Mouse (Mus musculus) midbrain, postnatal 0 days (tissue): ENCODE measurements around the gene Caskin1. TPM values are rescaled to one million over a fixed set of nuclear protein-coding genes. Genes with fewer than 3 reads are reported as not detected.

Source experiments
- ATAC-seq: fragments of 200-750 bp; cut with Nextera tagmentation; 2 replicates; pipeline ENCODE4 v1.8.0; 2017; ENCODE audit warnings: moderate number of reproducible peaks, mild to moderate bottlenecking, moderate TSS enrichment, moderate library complexity; ENCODE audit not compliant: low FRiP score
- DNase-seq: peaks from one replicate; pipeline ENCODE4 v3.0.0-alpha.2; 2015; ENCODE audit warnings: low spot score
- H3K27ac ChIP-seq: fragments of 300-500 bp; sonication (generic); 2 replicates; pipeline ENCODE4 v1.5.1; 2014; ENCODE audit warnings: low read depth, mild to moderate bottlenecking, low read length, mixed read lengths
- H3K27me3 ChIP-seq: fragments of 300-500 bp; sonication (generic); 2 replicates; pipeline ENCODE4 v1.6.1; 2014; ENCODE audit warnings: low read length, control low read depth, mixed read lengths; ENCODE audit not compliant: insufficient read depth
- H3K36me3 ChIP-seq: fragments of 300-500 bp; sonication (generic); 2 replicates; pipeline ENCODE4 v1.6.1; 2014; ENCODE audit warnings: low read length, control low read depth, mixed read lengths; ENCODE audit not compliant: insufficient read depth
- H3K4me1 ChIP-seq: fragments of 300-500 bp; sonication (generic); 2 replicates; pipeline ENCODE4 v1.6.1; 2014; ENCODE audit warnings: mild to moderate bottlenecking, control low read depth, antibody characterized with exemption, low read length, mixed read lengths; ENCODE audit not compliant: insufficient read depth
- H3K4me2 ChIP-seq: fragments of 300-500 bp; sonication (generic); 2 replicates; pipeline ENCODE4 v1.6.1; 2014; ENCODE audit warnings: low read depth, mild to moderate bottlenecking, low read length, mixed read lengths; ENCODE audit not compliant: poor library complexity, severe bottlenecking
- H3K4me3 ChIP-seq: fragments of 300-500 bp; sonication (generic); 2 replicates; pipeline ENCODE4 v1.5.1; 2014; ENCODE audit warnings: low read depth, mild to moderate bottlenecking, low read length, moderate library complexity
- H3K9ac ChIP-seq: fragments of 300-500 bp; sonication (generic); replicated peaks from 2 replicates; pipeline ENCODE4 v1.6.1; 2014; ENCODE audit warnings: mild to moderate bottlenecking, low read length, moderate library complexity, mixed read lengths; ENCODE audit not compliant: poor library complexity, severe bottlenecking
- H3K9me3 ChIP-seq: fragments of 300-500 bp; sonication (generic); 2 replicates; pipeline ENCODE4 v1.6.1; 2016; ENCODE audit warnings: low read length, control low read depth
- CTCF ChIP-seq: IDR thresholded peaks from 2 replicates; pipeline ENCODE4 v1.5.1; 2016; ENCODE audit warnings: antibody characterized with exemption, mild to moderate bottlenecking
- WGBS: fragments of 180-500 bp; shearing (Covaris S2); extraction: QIAGEN DNeasy Blood & Tissue Kit; methylation state at CpG from one replicate; pipeline ENCODE4 v1.1.7; 2014; 5-methylcytosine and 5-hydroxymethylcytosine counted together
- polyA plus RNA-seq: library from polyadenylated mRNA; unstranded; fragments of >200 nt; fragmentation: Nextera tagmentation; extraction: Ambion mirVana; gene quantifications from 2 replicates; pipeline ENCODE4 v1.2.1, GENCODE M21; 2015
- total RNA-seq: library from RNA; depleted of rRNA; stranded (reverse); fragments of >200 nt; gene quantifications from 2 replicates; pipeline ENCODE4 v1.2.3, GENCODE M21; 2014; rRNA removed

Caskin1 gene
- total and polyA plus RNA-seq, 2 experiments from 2014 or later: 47.5 to 151 TPM

- no peak for TF ChIP-seq CTCF
- Histone ChIP-seq H3K36me3 (no peaks in the 10 kb centered on the region), H3K9ac (peak overlapping the region; percentile 97), H3K9me3 (no peaks in the 10 kb centered on the region), H3K4me3 (peak overlapping the region; percentile 97), H3K4me2 (peak overlapping the region; percentile 90), H3K27ac (peak overlapping the region; percentile 95), H3K4me1 (peaks cover 11% of the 10 kb centered on the region), H3K27me3 (no peaks in the 10 kb centered on the region)
- WGBS: 39% methylated on average over 3 of the region's 3 CpGs
- no peak for DNase-seq
- no peak for ATAC-seq
These were observed 62.6 kb downstream of the Caskin1 start for GRCm38 (mm10) chr17:24551050-24551444.

GRCm38 (mm10) chr17:24557091-24557490 is 68.7 kb downstream of the Caskin1 start:
- 93% methylated on average over 7 of the region's 7 CpGs for WGBS
- H3K9ac ChIP-seq: no peak overlapping the region
- no peaks in the 10 kb centered on the region for H3K36me3 ChIP-seq
- no peak overlapping the region for H3K4me3 ChIP-seq
- TF ChIP-seq CTCF: no peak
- H3K27me3 ChIP-seq: no peaks in the 10 kb centered on the region
- peaks cover 13% of the 10 kb centered on the region for H3K4me1 ChIP-seq
- ATAC-seq (no peak), DNase-seq (no peak)
- H3K9me3 ChIP-seq: no peaks in the 10 kb centered on the region
- no peak overlapping the region for H3K4me2 ChIP-seq
- no peak overlapping the region for H3K27ac ChIP-seq

Other genes starting within 250 kb of the Caskin1 start
- gene Ccnf, start 237.1 kb upstream of the Caskin1 start, total RNA-seq: 6.2 and 6.7 TPM in 2 replicates
- gene Ccnf, start 237.1 kb upstream of the Caskin1 start, polyA plus RNA-seq: 5.0 and 5.3 TPM in 2 replicates
- 0.99 and 1.8 TPM in 2 replicates for gene Abca17, start 137.5 kb upstream of the Caskin1 start, total RNA-seq
- gene Abca17, start 137.5 kb upstream of the Caskin1 start, polyA plus RNA-seq: 1.0 and 1.1 TPM in 2 replicates
- gene Abca3, start 136.7 kb upstream of the Caskin1 start, total RNA-seq: 91.3 and 95.9 TPM in 2 replicates
- 28.8 and 32.7 TPM in 2 replicates for gene Abca3, start 136.7 kb upstream of the Caskin1 start, polyA plus RNA-seq
- 248 and 260 TPM in 2 replicates for gene Rnps1, start 74.0 kb upstream of the Caskin1 start, total RNA-seq
- 347 and 350 TPM in 2 replicates for gene Rnps1, start 74.0 kb upstream of the Caskin1 start, polyA plus RNA-seq
- 20.6 and 26.6 TPM in 2 replicates for gene Eci1, start 62.0 kb upstream of the Caskin1 start, total RNA-seq
- gene Eci1, start 62.0 kb upstream of the Caskin1 start, polyA plus RNA-seq: 31.0 and 41.1 TPM in 2 replicates
- 5.0 and 5.6 TPM in 2 replicates for gene Dnase1l2, start 45.5 kb upstream of the Caskin1 start, total RNA-seq
- 0.94 and 1.1 TPM in 2 replicates for gene Dnase1l2, start 45.5 kb upstream of the Caskin1 start, polyA plus RNA-seq
- 35.1 and 38.0 TPM in 2 replicates for gene E4f1, start 18.3 kb upstream of the Caskin1 start, total RNA-seq
- 25.6 and 30.6 TPM in 2 replicates for gene E4f1, start 18.3 kb upstream of the Caskin1 start, polyA plus RNA-seq
- gene Pgp, start 18.2 kb upstream of the Caskin1 start, total RNA-seq: 49.6 and 50.1 TPM in 2 replicates
- 86.8 and 88.7 TPM in 2 replicates for gene Pgp, start 18.2 kb upstream of the Caskin1 start, polyA plus RNA-seq
- 0.57 TPM in 1 of 2 replicates, not detected in the other for gene Bricd5, start 14.7 kb upstream of the Caskin1 start, total RNA-seq
- 0.83 and 0.95 TPM in 2 replicates for gene Bricd5, start 14.7 kb upstream of the Caskin1 start, polyA plus RNA-seq
- gene Mlst8, start 9.5 kb upstream of the Caskin1 start, total RNA-seq: 51.8 and 60.8 TPM in 2 replicates
- gene Mlst8, start 9.5 kb upstream of the Caskin1 start, polyA plus RNA-seq: 28.4 and 29.5 TPM in 2 replicates
- gene Traf7, start 39.3 kb downstream of the Caskin1 start, total RNA-seq: 175 and 179 TPM in 2 replicates
- gene Traf7, start 39.3 kb downstream of the Caskin1 start, polyA plus RNA-seq: 71.4 and 73.6 TPM in 2 replicates
- 4.4 and 7.6 TPM in 2 replicates for gene Rab26, start 45.6 kb downstream of the Caskin1 start, total RNA-seq
- 15.5 and 17.7 TPM in 2 replicates for gene Rab26, start 45.6 kb downstream of the Caskin1 start, polyA plus RNA-seq
- gene Pkd1, start 61.2 kb downstream of the Caskin1 start, total RNA-seq: 73.6 and 84.3 TPM in 2 replicates
- gene Pkd1, start 61.2 kb downstream of the Caskin1 start, polyA plus RNA-seq: 13.6 and 14.5 TPM in 2 replicates
- 106 and 114 TPM in 2 replicates for gene Tsc2, start 144.0 kb downstream of the Caskin1 start, total RNA-seq
- 56.6 and 61.7 TPM in 2 replicates for gene Tsc2, start 144.0 kb downstream of the Caskin1 start, polyA plus RNA-seq
- 4.5 and 6.2 TPM in 2 replicates for gene Nthl1, start 144.1 kb downstream of the Caskin1 start, total RNA-seq
- 6.0 and 7.2 TPM in 2 replicates for gene Nthl1, start 144.1 kb downstream of the Caskin1 start, polyA plus RNA-seq
- 61.7 and 62.8 TPM in 2 replicates for gene Slc9a3r2, start 161.7 kb downstream of the Caskin1 start, total RNA-seq
- 52.1 and 52.7 TPM in 2 replicates for gene Slc9a3r2, start 161.7 kb downstream of the Caskin1 start, polyA plus RNA-seq
- gene Npw, start 169.9 kb downstream of the Caskin1 start, total RNA-seq: not detected in 2 replicates
- gene Npw, start 169.9 kb downstream of the Caskin1 start, polyA plus RNA-seq: 0.59 and 0.86 TPM in 2 replicates
- 36.4 and 40.0 TPM in 2 replicates for gene Zfp598, start 181.1 kb downstream of the Caskin1 start, total RNA-seq
- gene Zfp598, start 181.1 kb downstream of the Caskin1 start, polyA plus RNA-seq: 15.7 and 16.4 TPM in 2 replicates
- 330 and 376 TPM in 2 replicates for gene Syngr3, start 201.4 kb downstream of the Caskin1 start, total RNA-seq
- gene Syngr3, start 201.4 kb downstream of the Caskin1 start, polyA plus RNA-seq: 334 and 375 TPM in 2 replicates
- gene Gfer, start 207.6 kb downstream of the Caskin1 start, total RNA-seq: 28.0 and 44.3 TPM in 2 replicates
- gene Gfer, start 207.6 kb downstream of the Caskin1 start, polyA plus RNA-seq: 36.7 and 39.4 TPM in 2 replicates
- 7.2 and 11.1 TPM in 2 replicates for gene Noxo1, start 207.6 kb downstream of the Caskin1 start, total RNA-seq
- gene Noxo1, start 207.6 kb downstream of the Caskin1 start, polyA plus RNA-seq: 1.9 and 2.1 TPM in 2 replicates
- gene Tbl3, start 219.1 kb downstream of the Caskin1 start, total RNA-seq: 44.0 and 56.4 TPM in 2 replicates
- 38.2 and 46.7 TPM in 2 replicates for gene Tbl3, start 219.1 kb downstream of the Caskin1 start, polyA plus RNA-seq
- gene Rnf151, start 229.5 kb downstream of the Caskin1 start, total RNA-seq: not detected in 2 replicates
- not detected in 2 replicates for gene Rnf151, start 229.5 kb downstream of the Caskin1 start, polyA plus RNA-seq
- gene Rps2, start 229.5 kb downstream of the Caskin1 start, total RNA-seq: 2,209 and 2,389 TPM in 2 replicates
- gene Rps2, start 229.5 kb downstream of the Caskin1 start, polyA plus RNA-seq: 749 and 802 TPM in 2 replicates
- 150 and 170 TPM in 2 replicates for gene Ndufb10, start 235.9 kb downstream of the Caskin1 start, total RNA-seq
- gene Ndufb10, start 235.9 kb downstream of the Caskin1 start, polyA plus RNA-seq: 344 and 349 TPM in 2 replicates
- gene Rpl3l, start 239.2 kb downstream of the Caskin1 start, total RNA-seq: not detected in 2 replicates
- 0.21 and 0.37 TPM in 2 replicates for gene Rpl3l, start 239.2 kb downstream of the Caskin1 start, polyA plus RNA-seq
- gene Msrb1, start 248.0 kb downstream of the Caskin1 start, total RNA-seq: 9.6 and 14.1 TPM in 2 replicates
- gene Msrb1, start 248.0 kb downstream of the Caskin1 start, polyA plus RNA-seq: 20.6 and 22.6 TPM in 2 replicates